Mouse (Mus musculus) c-Kit-negative CD71-positive TER-119-positive erythroid progenitor cells, embryonic 14.5 days (primary cell): ENCODE results near the gene Wdr48.
A peak's percentile ranks its signal among the peaks of the same experiment; 100 is the strongest.

Source experiments
- DNase-seq: peaks from one replicate; pipeline ENCODE4 v3.0.0-alpha.2; 2013; ENCODE audit warnings: low read depth, low spot score

The Wdr48 gene

GRCm38 (mm10) chr9:119925120-119925657, 30.5 kb downstream of the Wdr48 start:
- DNase-seq: no peak

GRCm38 (mm10) chr9:119925729-119926128, 31.1 kb downstream of the Wdr48 start:
- no peak for DNase-seq

GRCm38 (mm10) chr9:119926497-119926896, 31.8 kb downstream of the Wdr48 start:
- no peak for DNase-seq

GRCm38 (mm10) chr9:119932358-119932757, 37.7 kb downstream of the Wdr48 start:
- DNase-seq: no peak

- no peak for DNase-seq
Observed at GRCm38 (mm10) chr9:119933675-119934074, 39.0 kb downstream of the Wdr48 start.

- DNase-seq: peak; percentile 72
Observed at GRCm38 (mm10) chr9:119937005-119937773, 42.5 kb downstream of the Wdr48 start, which contains the start of the genes Gorasp1 and Ttc21a. Gene Gorasp1 (minus strand): TSS chr9:119937565. Gene Ttc21a (plus strand): TSS chr9:119937606.

GRCm38 (mm10) chr9:119938496-119938895, 43.8 kb downstream of the Wdr48 start:
- no peak for DNase-seq

GRCm38 (mm10) chr9:119939646-119940045, 45.0 kb downstream of the Wdr48 start:
- DNase-seq: no peak

GRCm38 (mm10) chr9:119941407-119941806, 46.7 kb downstream of the Wdr48 start:
- DNase-seq: no peak

- DNase-seq: no peak
Observed at GRCm38 (mm10) chr9:119941861-119942260, 47.2 kb downstream of the Wdr48 start.

GRCm38 (mm10) chr9:119943326-119943725, 48.6 kb downstream of the Wdr48 start:
- no peak for DNase-seq

- DNase-seq: peak; percentile 6
Observed at GRCm38 (mm10) chr9:119945173-119945900, 50.7 kb downstream of the Wdr48 start.

GRCm38 (mm10) chr9:119948804-119949203, 54.1 kb downstream of the Wdr48 start:
- no peak for DNase-seq

- DNase-seq: no peak
Observed at GRCm38 (mm10) chr9:119950434-119950833, 55.8 kb downstream of the Wdr48 start.

GRCm38 (mm10) chr9:119951388-119951787, 56.7 kb downstream of the Wdr48 start:
- no peak for DNase-seq

GRCm38 (mm10) chr9:119958835-119959234, 64.2 kb downstream of the Wdr48 start:
- no peak for DNase-seq

- no peak for DNase-seq
Observed at GRCm38 (mm10) chr9:119962216-119962615, 67.5 kb downstream of the Wdr48 start.

GRCm38 (mm10) chr9:119962987-119963667, 68.4 kb downstream of the Wdr48 start:
- DNase-seq: no peak

GRCm38 (mm10) chr9:119964206-119964605, 69.5 kb downstream of the Wdr48 start:
- DNase-seq: no peak

- DNase-seq: no peak
Observed at GRCm38 (mm10) chr9:119965186-119965585, 70.5 kb downstream of the Wdr48 start.

GRCm38 (mm10) chr9:119966221-119966910, 71.7 kb downstream of the Wdr48 start:
- no peak for DNase-seq
